Comparison of ENCODE assay signal across 33 mouse cellular contexts in genomic region chr11:78726366-78726765, GRCm38 (mm10). TPM values are rescaled to one million over a fixed set of nuclear protein-coding genes. Genes with fewer than 3 reads are reported as not detected.
DNase-seq lines count a peak whose midpoint lies in the region; ATAC-seq lines count a peak whose summit lies in the region.
"Had no signal": no experiment of that assay in that cellular context is flagged by ENCODE, and none has a peak within 500 bp of the region (broad histone marks: within the 10 kb centered on the region; RNA-seq: fewer than 3 reads in every experiment).

No protein-coding gene starts in this region.

- WGBS in forebrain, embryonic 13.5 days = 83% methylated on average over 3 of the region's 3 CpGs

- no peaks in the 10 kb centered on the region for H3K4me1 ChIP-seq in forebrain, embryonic 13.5 days
- H3K4me1 ChIP-seq: hindbrain, embryonic 15.5 days; limb, embryonic 10.5 days; limb, embryonic 15.5 days; liver, embryonic 13.5 days; midbrain, embryonic 10.5 days; midbrain, embryonic 15.5 days; neural tube, embryonic 15.5 days had no signal

- no peak overlapping the region for H3K9ac ChIP-seq in forebrain, embryonic 13.5 days
- H3K9ac ChIP-seq: forebrain, postnatal 0 days; hindbrain, embryonic 15.5 days; limb, embryonic 15.5 days; liver, embryonic 13.5 days; midbrain, embryonic 15.5 days; neural tube, embryonic 15.5 days had no signal

- H3K27ac ChIP-seq in forebrain, embryonic 13.5 days = no peak overlapping the region
- H3K27ac ChIP-seq: gastrocnemius, adult 2 months; hindbrain, embryonic 15.5 days; limb, embryonic 10.5 days; limb, embryonic 15.5 days; liver, embryonic 13.5 days; macrophage; midbrain, embryonic 10.5 days; midbrain, embryonic 15.5 days; neural tube, embryonic 15.5 days had no signal

- no peak overlapping the region for H3K4me3 ChIP-seq in forebrain, embryonic 13.5 days
- H3K4me3 ChIP-seq: erythroblast, embryonic 14.5 days; gastrocnemius, adult 2 months; hindbrain, embryonic 15.5 days; limb, embryonic 10.5 days; limb, embryonic 15.5 days; liver, embryonic 13.5 days; midbrain, embryonic 10.5 days; midbrain, embryonic 15.5 days; neural tube, embryonic 15.5 days had no signal

- H3K4me2 ChIP-seq in forebrain, embryonic 13.5 days = no peak overlapping the region
- H3K4me2 ChIP-seq: heart, embryonic 11.5 days; hindbrain, embryonic 15.5 days; limb, embryonic 15.5 days; liver, embryonic 13.5 days; midbrain, embryonic 15.5 days; neural tube, embryonic 15.5 days had no signal

- intact Hi-C loops in left cerebral cortex, postnatal 14 days (cut with DNase I) = no loop called here

- peak; percentile 33 for DNase-seq in layer of hippocampus, adult 9-11 months
- DNase-seq in layer of hippocampus, adult 9-10 months (ENCODE audit: low spot score) = no peak
- peak; percentile 90 for DNase-seq in brain, adult 2 months (ENCODE audit: low read depth, low spot score)
- DNase-seq in frontal cortex, adult 2 months (ENCODE audit: extremely low spot score in 1 of 2, low spot score in 1 of 2) = peak; percentile 83 to 86
- peak; percentile 61 to 75 for DNase-seq in left cerebral cortex, postnatal 14 days (ENCODE audit: low spot score in 2 of 2)
- no peak for DNase-seq in kidney, postnatal 10 days
- DNase-seq: adrenal gland, postnatal 14 days; cerebellum, adult 18-20 months; cerebellum, postnatal 10 days; forebrain, postnatal 0 days; gastrocnemius, adult 2 months; gastrocnemius, postnatal 36 days; heart, adult 18-20 months; kidney, adult 11 months; kidney, postnatal 25 days; liver, embryonic 13.5 days; lung, adult 18-20 months; retina, postnatal 1 day; spleen, adult 18-20 months had no signal

- ATAC-seq in megakaryocyte-erythroid progenitor cell, adult 5-6 weeks (replicated peaks; ENCODE audit: low FRiP score, low TSS enrichment, poor library complexity, severe bottlenecking) = no peak
- no peak for ATAC-seq in forebrain, embryonic 13.5 days
- ATAC-seq: CD4-positive, CD25-positive, alpha-beta regulatory T cell, adult 4 months; forebrain, postnatal 0 days; inflammation-experienced regulatory T-cells, adult 6 months; lung, postnatal 0 days; midbrain, embryonic 15.5 days had no signal

- no peaks in the 10 kb centered on the region for H3K9me3 ChIP-seq in forebrain, embryonic 13.5 days (replicated peaks)
- H3K9me3 ChIP-seq: hindbrain, embryonic 15.5 days; limb, embryonic 10.5 days; limb, embryonic 15.5 days; liver, embryonic 13.5 days; midbrain, embryonic 10.5 days; midbrain, embryonic 15.5 days; neural tube, embryonic 15.5 days had no signal

- H3K27me3 ChIP-seq in forebrain, embryonic 13.5 days = no peaks in the 10 kb centered on the region
- H3K27me3 ChIP-seq: hindbrain, embryonic 15.5 days; limb, embryonic 15.5 days; liver, embryonic 13.5 days; midbrain, embryonic 15.5 days; neural tube, embryonic 15.5 days had no signal

- no peaks in the 10 kb centered on the region for H3K36me3 ChIP-seq in forebrain, embryonic 13.5 days (ENCODE audit: poor library complexity, severe bottlenecking)
- H3K36me3 ChIP-seq: hindbrain, embryonic 15.5 days; limb, embryonic 10.5 days; limb, embryonic 15.5 days; liver, embryonic 13.5 days; midbrain, embryonic 10.5 days; midbrain, embryonic 15.5 days; neural tube, embryonic 15.5 days had no signal

RNA-seq across cellular contexts. Expression of gene Ccnq, which starts 25.2 kb away (rescaled TPM):
- polyA plus RNA-seq in frontal cortex, adult 2 months (2012; rRNA removed) = 28.8 and 34.8 TPM in 2 replicates
- total RNA-seq in left cerebral cortex, postnatal 14 days (2021) = 10 to 100 TPM; 18.2 to 20.0 TPM
- total RNA-seq in megakaryocyte-erythroid progenitor cell, adult 5-6 weeks (2014; fragmentation: Nextera tagmentation) = 27.0 and 42.5 TPM in 2 replicates
- total RNA-seq in megakaryocyte-erythroid progenitor cell, adult 5-6 weeks (2017) = 30.9 and 32.6 TPM in 2 replicates
- 39.5 and 39.8 TPM in 2 replicates for polyA plus RNA-seq in forebrain, embryonic 13.5 days (2015; fragmentation: Nextera tagmentation; extraction: Ambion mirVana)

RNA-seq across cellular contexts. Expression of gene Nlk, which starts 29.2 kb away (rescaled TPM):
- 55.9 and 58.6 TPM in 2 replicates for polyA plus RNA-seq in frontal cortex, adult 2 months (2012; rRNA removed)
- total RNA-seq in left cerebral cortex, postnatal 14 days (2021) = 10 to 100 TPM; 80.9 to 91.1 TPM
- total RNA-seq in megakaryocyte-erythroid progenitor cell, adult 5-6 weeks (2014; fragmentation: Nextera tagmentation) = 26.7 and 34.8 TPM in 2 replicates
- total RNA-seq in megakaryocyte-erythroid progenitor cell, adult 5-6 weeks (2017) = 21.6 and 29.8 TPM in 2 replicates
- 34.1 and 34.2 TPM in 2 replicates for polyA plus RNA-seq in forebrain, embryonic 13.5 days (2015; fragmentation: Nextera tagmentation; extraction: Ambion mirVana)

Comparison
In these comparisons a context has a peak if more than half of its experiments do, and no peak if none do; other contexts are left out.
1. DNase-seq: peak in layer of hippocampus, adult 9-11 months (single experiment), brain, adult 2 months (single experiment), frontal cortex, adult 2 months (2 of 2) and left cerebral cortex, postnatal 14 days (2 of 2); none in layer of hippocampus, adult 9-10 months (single experiment) and kidney, postnatal 10 days (single experiment).